Mouse (Mus musculus) heart, adult 2 months (tissue): Measurements from ENCODE around the gene Gm49721.
A peak's percentile ranks its signal among the peaks of the same experiment; 100 is the strongest.
"Not testable (repeated sequence)": the region's sequence is repeated elsewhere in the genome, so short reads cannot be mapped to it uniquely, and the experiment has no call there.

Source experiments
- CTCF ChIP-seq: fragments of 200-600 bp; IDR thresholded peaks from 2 replicates; pipeline ENCODE4 v1.8.1; 2022; ENCODE audit warnings: antibody characterized with exemption, mild to moderate bottlenecking, moderate library complexity
- POLR2A ChIP-seq: fragments of 200-500 bp; IDR thresholded peaks from 2 replicates; pipeline ENCODE4 v1.6.1; 2011; ENCODE audit warnings: mild to moderate bottlenecking, low read depth, low read length, control low read depth; ENCODE audit not compliant: insufficient read depth

- not testable (repeated sequence) for TF ChIP-seq POLR2A
- TF ChIP-seq CTCF = peak; percentile 49
Measured at GRCm38 (mm10) chr17:7079558-7079957, 100.9 kb downstream of the Gm49721 start.
